Mouse (Mus musculus) liver, embryonic 11.5 days (tissue): ENCODE measurements at regions not wholly inside any gene's neighbourhood (a gene's known extent, or its start where the extent isn't known, plus 50 kb on each side); places are given as distances from the start of the nearest gene placed in this dataset.

Experiments
- ATAC-seq: fragments of 200-750 bp; cut with Nextera tagmentation; replicated peaks from 2 replicates; pipeline ENCODE4 v1.8.0; 2017; ENCODE audit warnings: moderate number of reproducible peaks, mild to moderate bottlenecking, moderate TSS enrichment, moderate library complexity; ENCODE audit not compliant: low FRiP score
- DNase-seq: peaks from one replicate; pipeline ENCODE4 v3.0.0-alpha.2; 2017; ENCODE audit warnings: low spot score
- H3K27ac ChIP-seq: fragments of 300-500 bp; sonication (generic); 2 replicates; pipeline ENCODE4 v1.5.1; 2014; ENCODE audit warnings: mild to moderate bottlenecking, low read depth, low read length, control low read depth
- H3K27me3 ChIP-seq: fragments of 300-500 bp; sonication (generic); replicated peaks from 2 replicates; pipeline ENCODE4 v1.6.1; 2014; ENCODE audit warnings: low read length, mixed read lengths; ENCODE audit not compliant: control insufficient read depth, insufficient read depth
- H3K36me3 ChIP-seq: fragments of 300-500 bp; sonication (generic); 2 replicates; pipeline ENCODE4 v1.6.1; 2014; ENCODE audit warnings: mild to moderate bottlenecking, low read length, moderate library complexity, mixed read lengths; ENCODE audit not compliant: control insufficient read depth, insufficient read depth
- H3K4me1 ChIP-seq: fragments of 300-500 bp; sonication (generic); replicated peaks from 2 replicates; pipeline ENCODE4 v1.6.1; 2014; ENCODE audit warnings: low read length, mixed read lengths; ENCODE audit not compliant: control insufficient read depth, insufficient read depth
- H3K4me2 ChIP-seq: fragments of 300-500 bp; sonication (generic); 2 replicates; pipeline ENCODE4 v1.6.1; 2014; ENCODE audit warnings: mild to moderate bottlenecking, control low read depth, moderate library complexity
- H3K4me3 ChIP-seq: fragments of 300-500 bp; sonication (generic); 2 replicates; pipeline ENCODE4 v1.5.1; 2014; ENCODE audit warnings: low read depth, low read length, control low read depth
- H3K9ac ChIP-seq: fragments of 300-500 bp; sonication (generic); 2 replicates; pipeline ENCODE4 v1.6.1; 2014; ENCODE audit warnings: low read depth, low read length, control low read depth
- H3K9me3 ChIP-seq: fragments of 300-500 bp; sonication (generic); 2 replicates; pipeline ENCODE4 v1.6.1; 2016; ENCODE audit warnings: low read length, inconsistent platforms, mixed read lengths; ENCODE audit not compliant: control insufficient read depth
- whole genome bisulfite sequencing: fragments of 180-500 bp; shearing (Covaris S2); extraction: QIAGEN DNeasy Blood & Tissue Kit; methylation state at CpG from one replicate; pipeline ENCODE4 v1.1.7; 2014; 5-methylcytosine and 5-hydroxymethylcytosine counted together

DNA sequence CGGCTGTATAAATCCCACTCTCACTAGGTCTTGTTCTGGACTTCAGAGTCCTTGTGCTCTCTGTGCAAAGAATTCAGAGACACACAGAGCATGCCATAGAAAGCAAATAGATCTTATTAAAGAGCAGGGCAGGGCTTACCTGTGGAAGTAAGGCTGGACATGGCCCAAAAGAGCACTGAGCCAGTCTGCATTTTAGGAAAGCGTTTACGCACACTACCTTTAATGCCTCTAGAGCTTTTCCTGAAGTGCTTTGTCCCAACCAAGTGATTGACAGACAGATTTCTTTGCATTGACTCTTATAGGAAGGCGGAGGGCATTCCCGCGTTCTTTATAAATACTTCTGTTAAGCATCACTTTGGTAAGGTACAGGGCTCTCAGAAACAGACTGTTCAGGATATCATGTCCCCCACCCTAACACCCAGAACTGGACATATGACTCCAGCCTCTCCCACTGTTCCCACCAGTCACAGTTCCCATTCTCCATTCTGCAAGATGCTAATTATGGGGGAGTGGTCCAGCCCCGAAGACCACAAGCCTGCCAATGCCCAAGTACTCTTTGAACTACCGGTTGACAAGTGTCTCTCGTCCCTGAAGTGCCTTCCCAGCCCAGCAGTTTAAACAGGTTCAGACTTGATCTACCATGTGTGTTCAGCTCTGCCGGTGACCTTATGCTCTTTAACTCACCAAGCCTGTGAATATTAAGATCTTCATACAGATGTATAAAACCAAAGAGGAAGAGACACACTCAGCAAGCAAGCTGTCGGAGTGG lies 369.7 kb downstream of the Etnk1 start:
- WGBS = 88% methylated on average over 11 of the region's 11 CpGs
- DNase-seq (no peak), ATAC-seq (no peak)
- Histone ChIP-seq H3K9ac (no peak overlapping the region), H3K4me1 (no peaks in the 10 kb centered on the region), H3K4me2 (no peak overlapping the region), H3K9me3 (no peaks in the 10 kb centered on the region), H3K4me3 (no peak overlapping the region), H3K27ac (no peak overlapping the region), H3K36me3 (no peaks in the 10 kb centered on the region), H3K27me3 (no peaks in the 10 kb centered on the region)

DNA sequence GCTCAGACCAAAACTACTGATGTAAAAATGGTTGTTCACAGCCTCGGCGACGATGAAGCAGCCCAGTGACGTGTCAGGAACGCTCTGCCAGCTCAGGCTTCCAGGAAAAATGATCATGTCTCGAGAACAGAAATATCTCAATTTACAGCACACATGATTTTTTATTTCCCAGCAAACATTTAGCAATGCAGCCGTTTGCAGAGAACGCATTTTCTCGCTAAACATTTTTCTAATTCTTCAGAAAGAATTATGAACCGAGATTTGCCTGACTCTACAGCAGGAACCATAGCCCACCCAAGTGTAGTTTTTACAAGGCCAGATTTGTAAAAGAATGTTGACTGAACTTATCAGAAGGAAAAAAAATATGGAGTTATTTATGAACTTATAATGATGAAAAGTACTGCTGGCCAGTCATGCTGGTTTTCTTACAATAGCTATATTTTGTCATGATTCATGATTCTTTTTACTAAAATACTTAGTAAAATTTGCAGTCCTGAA lies 380.4 kb downstream of the Etnk1 start:
- Histone ChIP-seq H3K4me1 (no peaks in the 10 kb centered on the region), H3K27me3 (no peaks in the 10 kb centered on the region), H3K4me3 (no peak overlapping the region), H3K27ac (no peak overlapping the region), H3K4me2 (no peak overlapping the region), H3K9me3 (no peaks in the 10 kb centered on the region), H3K9ac (no peak overlapping the region), H3K36me3 (no peaks in the 10 kb centered on the region)
- DNase-seq = no peak
- no peak for ATAC-seq
- WGBS = 81% methylated on average over 10 of the region's 10 CpGs

DNA sequence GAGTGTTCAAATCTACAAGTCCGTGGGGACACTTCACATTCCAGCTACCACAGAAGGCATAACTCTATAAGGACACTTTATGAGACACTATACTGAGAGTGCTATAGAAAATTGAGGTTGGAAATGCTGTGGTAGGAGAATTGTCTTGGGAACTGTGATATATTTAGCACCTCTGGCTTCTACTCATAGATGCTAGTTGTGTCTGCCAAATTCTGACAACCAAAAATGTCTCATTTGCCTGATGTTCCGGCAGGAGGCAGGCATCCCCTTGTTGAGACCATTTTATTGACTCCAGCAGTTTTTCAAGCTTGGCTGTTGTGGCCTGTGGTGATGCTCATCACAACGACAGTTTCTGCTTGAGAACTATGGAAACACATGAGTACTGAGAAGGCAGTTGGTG lies 387.9 kb downstream of the Etnk1 start:
- Histone ChIP-seq H3K4me2 (no peak overlapping the region), H3K36me3 (no peaks in the 10 kb centered on the region), H3K9me3 (no peaks in the 10 kb centered on the region), H3K9ac (no peak overlapping the region), H3K4me1 (no peaks in the 10 kb centered on the region), H3K27me3 (no peaks in the 10 kb centered on the region), H3K4me3 (no peak overlapping the region), H3K27ac (no peak overlapping the region)
- WGBS = 78% methylated on average over 3 of the region's 3 CpGs
- ATAC-seq (no peak), DNase-seq (no peak)

DNA sequence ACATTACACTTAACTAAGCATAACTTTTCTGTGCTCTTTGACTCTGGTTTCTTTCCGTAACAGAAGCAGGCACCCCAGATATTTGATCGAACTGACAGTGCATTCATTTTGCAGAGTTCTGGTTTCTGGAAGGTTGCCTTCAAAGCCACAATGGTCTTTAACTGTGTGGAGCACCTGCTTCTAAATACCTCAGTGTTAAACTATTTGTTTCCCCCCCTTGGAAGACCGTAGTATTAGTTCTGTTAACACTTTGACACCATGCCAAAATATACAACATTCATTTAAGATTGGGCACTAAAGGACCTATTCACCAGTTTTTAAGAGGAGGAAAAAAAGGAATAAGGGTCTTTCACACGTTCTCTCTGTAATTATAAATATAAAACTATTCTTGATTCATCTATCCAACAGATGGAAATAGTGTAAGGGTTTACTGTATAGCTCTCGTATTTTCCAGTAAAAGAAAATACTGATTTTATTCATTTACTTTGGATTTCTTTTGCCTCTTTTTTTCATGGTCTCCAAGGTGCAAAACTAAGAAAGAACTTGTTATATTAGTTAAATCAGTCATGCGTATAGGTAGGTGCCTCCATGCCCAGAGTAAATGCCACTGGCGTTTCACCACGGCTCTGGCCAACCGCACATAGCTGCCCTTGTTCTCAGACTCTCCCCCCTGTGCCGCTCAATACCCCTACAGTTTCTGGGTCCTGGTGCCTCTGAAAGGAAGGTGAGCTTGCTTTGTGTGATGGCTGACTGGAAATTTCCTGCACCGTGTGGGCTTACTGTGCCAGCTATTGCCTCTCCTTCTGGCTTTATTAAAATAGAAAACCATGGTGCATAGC lies 391.2 kb downstream of the Etnk1 start:
- Histone ChIP-seq H3K9me3 (no peaks in the 10 kb centered on the region), H3K4me3 (no peak overlapping the region), H3K27me3 (no peaks in the 10 kb centered on the region), H3K4me2 (no peak overlapping the region), H3K27ac (no peak overlapping the region), H3K9ac (no peak overlapping the region), H3K4me1 (no peaks in the 10 kb centered on the region), H3K36me3 (no peaks in the 10 kb centered on the region)
- DNase-seq (no peak), ATAC-seq (no peak)
- 84% methylated on average over 11 of the region's 11 CpGs for whole genome bisulfite sequencing

DNA sequence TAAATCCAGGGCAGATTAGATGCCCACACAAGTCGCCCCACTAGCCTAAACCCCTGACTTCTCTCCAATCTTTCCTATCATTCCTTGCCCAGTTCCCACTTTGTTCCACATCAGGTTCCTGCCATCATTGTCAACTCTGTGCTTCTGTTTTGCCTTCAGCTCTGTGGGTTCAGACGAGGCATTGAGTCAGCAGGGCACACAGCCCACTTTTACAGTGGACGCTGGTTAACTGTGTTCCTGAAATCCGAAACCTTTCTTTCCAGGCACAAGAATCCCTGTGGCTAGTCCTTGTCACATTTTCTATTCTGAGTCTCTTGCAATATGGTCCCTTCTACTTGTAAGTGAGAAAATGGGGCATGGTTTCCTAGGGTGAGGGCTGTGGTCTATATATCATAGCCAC lies 392.3 kb downstream of the Etnk1 start:
- DNase-seq (no peak), ATAC-seq (no peak)
- Histone ChIP-seq H3K4me1 (no peaks in the 10 kb centered on the region), H3K9me3 (no peaks in the 10 kb centered on the region), H3K4me2 (no peak overlapping the region), H3K4me3 (no peak overlapping the region), H3K9ac (no peak overlapping the region), H3K27ac (no peak overlapping the region), H3K27me3 (no peaks in the 10 kb centered on the region), H3K36me3 (no peaks in the 10 kb centered on the region)
- WGBS = 66% methylated on average over 4 of the region's 4 CpGs

DNA sequence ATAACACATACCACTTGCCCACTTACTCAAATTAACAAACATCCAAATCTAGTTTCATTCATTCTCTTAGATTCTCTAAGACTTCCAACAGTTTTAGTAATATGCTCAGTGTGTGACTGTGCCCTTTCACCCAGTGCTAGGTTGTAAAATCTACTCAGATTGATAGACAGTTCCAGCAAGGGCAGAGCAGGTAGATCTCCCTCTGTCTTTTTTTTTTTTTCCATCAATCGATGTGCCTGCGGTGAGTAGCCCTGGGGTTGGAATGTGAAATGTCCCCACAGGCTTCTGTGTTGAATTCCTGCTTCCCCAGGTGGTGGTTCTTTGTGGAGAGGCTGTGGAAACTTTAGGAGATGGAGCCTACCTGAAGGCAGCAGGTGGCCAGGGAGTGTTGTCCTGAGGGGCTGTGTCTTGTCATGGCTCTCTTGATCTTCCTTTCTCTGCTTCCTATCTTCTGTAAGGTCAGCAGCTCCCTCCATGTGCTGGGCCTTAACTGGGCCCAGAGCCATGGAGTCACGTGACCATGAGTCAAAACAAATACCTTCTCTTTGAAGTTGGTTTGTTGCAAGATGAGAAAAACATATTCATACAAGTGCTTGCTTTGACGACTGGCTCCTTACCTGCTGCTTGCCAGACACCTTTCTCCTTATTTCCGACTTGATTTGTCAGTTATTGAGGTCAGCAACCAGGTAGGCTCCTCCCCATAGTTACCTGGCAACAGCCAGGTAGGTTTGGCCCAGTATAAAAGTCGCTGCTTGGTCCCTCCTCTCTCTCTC lies 394.5 kb downstream of the Etnk1 start:
- no peak for ATAC-seq
- no peaks in the 10 kb centered on the region for H3K4me1 ChIP-seq

DNA sequence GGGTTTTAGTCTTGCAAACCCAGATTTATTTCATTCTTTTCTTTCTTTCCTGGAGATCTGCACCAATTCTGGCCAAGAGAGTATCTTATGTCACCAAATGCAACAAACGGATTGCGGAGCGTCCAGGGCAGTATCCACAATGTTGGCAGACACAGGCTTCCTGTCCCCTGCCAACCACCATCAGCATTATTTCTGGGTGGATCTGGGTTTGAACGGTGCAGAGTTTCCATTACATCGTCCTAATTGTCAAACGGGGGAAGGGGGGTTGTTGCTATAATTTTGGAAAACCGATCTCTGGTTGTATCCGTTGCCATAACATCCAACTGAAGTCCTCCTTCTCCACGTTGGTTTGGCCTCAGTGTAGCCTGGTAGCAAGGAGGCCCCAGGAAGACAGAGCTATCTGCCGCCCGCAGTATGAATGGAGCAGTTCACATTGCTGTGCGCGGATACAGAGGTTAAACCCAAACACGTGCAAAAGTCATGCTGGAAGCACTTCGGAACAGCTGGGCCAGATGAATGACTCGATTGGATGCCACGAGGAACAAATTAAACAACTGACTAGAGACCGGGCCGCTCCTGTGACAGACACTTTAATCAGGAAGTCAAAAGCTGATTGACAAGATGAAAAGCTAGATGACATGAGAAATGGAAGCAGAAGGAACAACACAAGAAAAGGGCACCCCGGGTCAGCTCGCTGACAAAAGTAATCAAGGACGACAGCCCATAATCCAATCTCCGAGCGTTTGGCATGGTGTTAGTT lies 404.5 kb downstream of the Etnk1 start:
- 86% methylated on average over 24 of the region's 24 CpGs for WGBS
- Histone ChIP-seq H3K9me3 (no peaks in the 10 kb centered on the region; the same call in 1 of the 2 replicates), H3K4me2 (no peak overlapping the region), H3K36me3 (no peaks in the 10 kb centered on the region), H3K27me3 (no peaks in the 10 kb centered on the region), H3K27ac (no peak overlapping the region), H3K4me3 (no peak overlapping the region), H3K4me1 (no peaks in the 10 kb centered on the region), H3K9ac (no peak overlapping the region)
- DNase-seq (no peak), ATAC-seq (no peak)

More for the DNA sequence above, 394.5 kb downstream of the Etnk1 start:
- no peak overlapping the region for H3K4me3 ChIP-seq
- H3K9me3 ChIP-seq = no peaks in the 10 kb centered on the region
- no peaks in the 10 kb centered on the region for H3K36me3 ChIP-seq
- H3K27me3 ChIP-seq = no peaks in the 10 kb centered on the region
- H3K27ac ChIP-seq = no peak overlapping the region
- no peak overlapping the region for H3K9ac ChIP-seq
- no peak overlapping the region for H3K4me2 ChIP-seq
- DNase-seq = no peak
- 59% methylated on average over 6 of the region's 6 CpGs for WGBS

DNA sequence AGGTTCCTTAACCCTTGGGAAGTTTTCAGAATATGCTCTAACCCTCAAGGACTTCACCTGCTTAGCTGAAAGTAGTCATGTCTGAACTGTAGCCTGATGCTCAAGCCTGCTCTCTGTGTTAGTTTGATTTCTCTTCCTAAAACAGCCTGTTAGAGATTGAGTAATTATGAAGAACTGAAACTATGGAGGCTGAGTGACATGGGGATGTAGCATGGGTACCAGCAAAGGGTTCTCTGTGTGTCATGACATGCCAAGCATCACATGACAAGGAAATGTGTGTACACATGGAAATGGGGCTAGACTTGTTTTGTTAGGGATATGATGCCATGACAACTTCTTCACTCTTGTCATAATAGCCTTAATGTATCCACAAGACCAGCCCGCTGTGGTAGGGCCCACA lies 412.2 kb downstream of the Etnk1 start:
- Histone ChIP-seq H3K4me3 (no peak overlapping the region), H3K27ac (no peak overlapping the region), H3K9me3 (no peaks in the 10 kb centered on the region), H3K4me2 (no peak overlapping the region), H3K36me3 (no peaks in the 10 kb centered on the region), H3K9ac (no peak overlapping the region), H3K4me1 (no peaks in the 10 kb centered on the region), H3K27me3 (no peaks in the 10 kb centered on the region)
- DNase-seq = no peak
- no peak for ATAC-seq
- 79% methylated on average over 1 of the region's 1 CpGs for WGBS
